Mouse (Mus musculus): Measurements from ENCODE around the gene Cpne2. TPM values are rescaled to one million over a fixed set of nuclear protein-coding genes. Genes with fewer than 3 reads are reported as not detected.

The Cpne2 gene
- polyA plus RNA-seq, 1 experiment from 2014 or later, result 51.2 TPM

GRCm38 (mm10) chr8:94532525-94532872 is 291 bp upstream of the Cpne2 start:
- ATAC-seq (no peak), DNase-seq (ENCODE audit: low read depth, low spot score) (no peak)
- POLR2A ChIA-PET, result interaction anchor here (1.0 to 1.3 kb wide), 2 partner anchors 39 to 226 kb away, joined by 3 to 7 read pairs; no protein-coding TSS in a partner anchor
- CTCF ChIA-PET, result interaction anchor here (0.7 to 3.1 kb wide), 4 partner anchors 39 to 51 kb away, joined by 3 to 10 read pairs (median 8); no protein-coding TSS in a partner anchor
- no peaks in the 10 kb centered on the region for H3K27me3 ChIP-seq
- no peak for TF ChIP-seq CTCF (IDR thresholded peaks at IDR 0.05)
- in situ Hi-C loops (cut with MboI; ENCODE audit: low pct_unique_long_range_greater_than_20kb), result no loop called here

GRCm38 (mm10) chr8:94534612-94535011 is 1.8 kb downstream of the Cpne2 start:
- H3K27me3 ChIP-seq, result no peaks in the 10 kb centered on the region
- in situ Hi-C loops (cut with MboI; ENCODE audit: low pct_unique_long_range_greater_than_20kb), result no loop called here
- DNase-seq (ENCODE audit: low read depth, low spot score) (no peak), ATAC-seq (no peak)
- POLR2A ChIA-PET, result interaction anchor here (0.6 kb wide), 1 partner anchor 236 kb away, joined by 3 read pairs; no protein-coding TSS in a partner anchor
- CTCF ChIA-PET, result interaction anchor here (1.2 to 2.7 kb wide), 3 partner anchors 27 to 50 kb away, joined by 3 to 5 read pairs (median 3); no protein-coding TSS in a partner anchor
- no peak for TF ChIP-seq CTCF (IDR thresholded peaks at IDR 0.05)

- no peak for TF ChIP-seq CTCF (IDR thresholded peaks at IDR 0.05)
- ChIA-PET POLR2A (no interaction called here), CTCF (interaction anchor here (2.7 kb wide), 1 partner anchor 44 kb away, joined by 5 read pairs; no protein-coding TSS in a partner anchor)
- in situ Hi-C loops (cut with MboI; ENCODE audit: low pct_unique_long_range_greater_than_20kb), result no loop called here
- ATAC-seq, result no peak
- DNase-seq (ENCODE audit: low read depth, low spot score), result no peak
- H3K27me3 ChIP-seq, result no peaks in the 10 kb centered on the region
Measured at GRCm38 (mm10) chr8:94535631-94536030, 2.8 kb downstream of the Cpne2 start.

- POLR2A ChIA-PET, result no interaction called here
- in situ Hi-C loops (cut with MboI; ENCODE audit: low pct_unique_long_range_greater_than_20kb), result no loop called here
- DNase-seq (ENCODE audit: low read depth, low spot score) (no peak), ATAC-seq (no peak)
- no peak for TF ChIP-seq CTCF (IDR thresholded peaks at IDR 0.05)
- CTCF ChIA-PET, result no interaction called here
- no peaks in the 10 kb centered on the region for H3K27me3 ChIP-seq
Measured at GRCm38 (mm10) chr8:94537456-94537855, 4.7 kb downstream of the Cpne2 start.

GRCm38 (mm10) chr8:94540025-94540424 is 7.2 kb downstream of the Cpne2 start:
- ChIA-PET POLR2A (interaction anchor here (1.1 kb wide), 1 partner anchor 26 kb away, joined by 3 read pairs; no protein-coding TSS in a partner anchor), CTCF (interaction anchor here (0.9 kb wide), 1 partner anchor 9 kb away, joined by 3 read pairs; no protein-coding TSS in a partner anchor)
- ATAC-seq (no peak), DNase-seq (ENCODE audit: low read depth, low spot score) (no peak)
- in situ Hi-C loops (cut with MboI; ENCODE audit: low pct_unique_long_range_greater_than_20kb), result no loop called here
- no peak for TF ChIP-seq CTCF (IDR thresholded peaks at IDR 0.05)
- no peaks in the 10 kb centered on the region for H3K27me3 ChIP-seq

- POLR2A ChIA-PET, result no interaction called here
Measured at GRCm38 (mm10) chr8:94540889-94541795, 8.4 kb downstream of the Cpne2 start.

GRCm38 (mm10) chr8:94543981-94544380 is 11.2 kb downstream of the Cpne2 start:
- DNase-seq (ENCODE audit: low read depth, low spot score), result no peak
- ATAC-seq, result no peak
- H3K27me3 ChIP-seq, result no peaks in the 10 kb centered on the region
- in situ Hi-C loops (cut with MboI; ENCODE audit: low pct_unique_long_range_greater_than_20kb), result no loop called here
- ChIA-PET POLR2A (no interaction called here), CTCF (no interaction called here)
- no peak for TF ChIP-seq CTCF (IDR thresholded peaks at IDR 0.05)

More at GRCm38 (mm10) chr8:94540889-94541795, 8.4 kb downstream of the Cpne2 start:
- no peak for DNase-seq (ENCODE audit: low read depth, low spot score)
- in situ Hi-C loops (cut with MboI; ENCODE audit: low pct_unique_long_range_greater_than_20kb), result no loop called here
- no peak for ATAC-seq
- no peak for TF ChIP-seq CTCF (IDR thresholded peaks at IDR 0.05)
- CTCF ChIA-PET, result no interaction called here
- H3K27me3 ChIP-seq, result no peaks in the 10 kb centered on the region

GRCm38 (mm10) chr8:94549041-94549440 is 16.3 kb downstream of the Cpne2 start:
- in situ Hi-C loops (cut with MboI; ENCODE audit: low pct_unique_long_range_greater_than_20kb), result no loop called here
- H3K27me3 ChIP-seq, result no peaks in the 10 kb centered on the region
- no peak for TF ChIP-seq CTCF (IDR thresholded peaks at IDR 0.05)
- POLR2A ChIA-PET, result no interaction called here
- CTCF ChIA-PET, result interaction anchor here (0.8 to 1.4 kb wide), 3 partner anchors 10 to 17 kb away, joined by 3 read pairs; no protein-coding TSS in a partner anchor
- DNase-seq (ENCODE audit: low read depth, low spot score) (no peak), ATAC-seq (no peak)

GRCm38 (mm10) chr8:94549482-94549881 is 16.7 kb downstream of the Cpne2 start:
- POLR2A ChIA-PET, result no interaction called here
- no peak for TF ChIP-seq CTCF (IDR thresholded peaks at IDR 0.05)

GRCm38 (mm10) chr8:94549998-94550397 is 17.2 kb downstream of the Cpne2 start:
- POLR2A ChIA-PET, result no interaction called here
- TF ChIP-seq CTCF (IDR thresholded peaks at IDR 0.05), result no peak
- CTCF ChIA-PET, result no interaction called here
- in situ Hi-C loops (cut with MboI; ENCODE audit: low pct_unique_long_range_greater_than_20kb), result no loop called here
- H3K27me3 ChIP-seq, result no peaks in the 10 kb centered on the region
- DNase-seq (ENCODE audit: low read depth, low spot score), result no peak
- ATAC-seq, result no peak

More at GRCm38 (mm10) chr8:94549482-94549881, 16.7 kb downstream of the Cpne2 start:
- no peaks in the 10 kb centered on the region for H3K27me3 ChIP-seq
- CTCF ChIA-PET, result interaction anchor here (0.8 to 1.3 kb wide), 2 partner anchors 11 to 17 kb away, joined by 3 read pairs; no protein-coding TSS in a partner anchor
- ATAC-seq (no peak), DNase-seq (ENCODE audit: low read depth, low spot score) (no peak)
- in situ Hi-C loops (cut with MboI; ENCODE audit: low pct_unique_long_range_greater_than_20kb), result no loop called here
